Mouse (Mus musculus): Measurements from ENCODE around the gene Unc5c. TPM values are rescaled to one million over a fixed set of nuclear protein-coding genes. Genes with fewer than 3 reads are reported as not detected.

The Unc5c gene
- polyA plus RNA-seq, 1 experiment = 0.22 TPM

GRCm38 (mm10) chr3:141701381-141701909 is 236.4 kb downstream of the Unc5c start:
- TF ChIP-seq POLR2A (IDR thresholded peaks at IDR 0.05; ENCODE audit: control insufficient read depth, low read depth, low read length) (no peak), CTCF (IDR thresholded peaks at IDR 0.05; ENCODE audit: control insufficient read depth, insufficient read depth, insufficient replicate concordance, low read depth, low read length) (no peak)
- Histone ChIP-seq H3K4me1 (ENCODE audit: control insufficient read depth, insufficient read depth, low read length) (no peaks in the 10 kb centered on the region), H3K36me3 (ENCODE audit: control insufficient read depth, insufficient read depth, low read length) (no peaks in the 10 kb centered on the region), H3K4me3 (ENCODE audit: control insufficient read depth, low read depth, low read length) (no peak overlapping the region), H3K27ac (ENCODE audit: control insufficient read depth, insufficient read depth, low read depth, low read length) (no peak overlapping the region), H3K27me3 (ENCODE audit: control insufficient read depth, insufficient read depth, low read length) (no peaks in the 10 kb centered on the region)

DNA sequence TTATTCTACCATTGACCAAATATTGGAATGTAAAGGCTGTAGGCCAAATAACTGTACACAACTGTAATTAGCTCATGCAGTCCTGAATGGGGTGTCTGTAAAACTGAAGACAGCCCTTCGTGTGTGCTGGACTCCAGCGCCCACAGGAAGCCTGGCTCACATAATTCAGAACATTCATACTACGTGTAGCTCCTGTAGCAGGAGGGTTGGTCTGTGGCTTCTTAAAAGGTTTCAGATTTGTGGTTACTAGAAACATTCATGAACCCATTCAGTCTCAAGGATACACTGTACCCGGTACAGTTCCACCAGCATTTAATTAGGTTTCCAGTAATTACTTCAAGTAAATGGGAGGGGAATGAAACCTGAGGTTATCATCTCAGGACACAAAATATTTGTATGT is 246.6 kb downstream of the Unc5c start:
- Histone ChIP-seq H3K4me1 (ENCODE audit: control insufficient read depth, insufficient read depth, low read length) (no peaks in the 10 kb centered on the region), H3K4me3 (ENCODE audit: control insufficient read depth, low read depth, low read length) (no peak overlapping the region), H3K36me3 (ENCODE audit: control insufficient read depth, insufficient read depth, low read length) (no peaks in the 10 kb centered on the region), H3K27me3 (ENCODE audit: control insufficient read depth, insufficient read depth, low read length) (no peaks in the 10 kb centered on the region), H3K27ac (ENCODE audit: control insufficient read depth, insufficient read depth, low read depth, low read length) (no peak overlapping the region)
- TF ChIP-seq POLR2A (IDR thresholded peaks at IDR 0.05; ENCODE audit: control insufficient read depth, low read depth, low read length) (no peak), CTCF (IDR thresholded peaks at IDR 0.05; ENCODE audit: control insufficient read depth, insufficient read depth, insufficient replicate concordance, low read depth, low read length) (no peak)

DNA sequence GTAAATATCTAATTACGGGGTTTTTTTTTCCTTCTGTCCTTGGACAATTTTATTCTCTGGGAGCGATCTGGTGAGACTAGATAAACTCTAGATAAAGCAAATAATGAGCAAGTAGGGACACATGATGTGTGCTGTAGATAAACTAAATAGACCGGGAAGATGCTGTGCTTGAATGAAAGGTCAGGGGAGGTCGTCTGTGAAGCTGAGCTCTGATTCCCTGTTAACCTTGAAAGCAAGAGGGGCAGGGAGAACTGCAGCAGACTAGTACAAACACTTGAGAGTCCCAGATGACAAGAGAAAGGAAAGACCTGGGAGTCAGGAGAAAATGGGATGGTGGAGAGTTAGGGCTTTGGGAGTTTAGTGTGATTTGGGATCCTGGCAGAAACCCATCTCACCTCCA is 251.4 kb downstream of the Unc5c start:
- no peak overlapping the region for H3K27ac ChIP-seq (ENCODE audit: control insufficient read depth, insufficient read depth, low read depth, low read length)

GRCm38 (mm10) chr3:141719050-141719449 is 254.0 kb downstream of the Unc5c start:
- Histone ChIP-seq H3K4me3 (ENCODE audit: control insufficient read depth, low read depth, low read length) (no peak overlapping the region), H3K27ac (ENCODE audit: control insufficient read depth, insufficient read depth, low read depth, low read length) (no peak overlapping the region), H3K36me3 (ENCODE audit: control insufficient read depth, insufficient read depth, low read length) (no peaks in the 10 kb centered on the region), H3K4me1 (ENCODE audit: control insufficient read depth, insufficient read depth, low read length) (no peaks in the 10 kb centered on the region), H3K27me3 (ENCODE audit: control insufficient read depth, insufficient read depth, low read length) (no peaks in the 10 kb centered on the region)
- no peak for TF ChIP-seq POLR2A (IDR thresholded peaks at IDR 0.05; ENCODE audit: control insufficient read depth, low read depth, low read length)
- TF ChIP-seq CTCF (IDR thresholded peaks at IDR 0.05; ENCODE audit: control insufficient read depth, insufficient read depth, insufficient replicate concordance, low read depth, low read length) = no peak

More for the DNA sequence above, 251.4 kb downstream of the Unc5c start:
- no peak for TF ChIP-seq POLR2A (IDR thresholded peaks at IDR 0.05; ENCODE audit: control insufficient read depth, low read depth, low read length)
- TF ChIP-seq CTCF (IDR thresholded peaks at IDR 0.05; ENCODE audit: control insufficient read depth, insufficient read depth, insufficient replicate concordance, low read depth, low read length) = no peak
- H3K36me3 ChIP-seq (ENCODE audit: control insufficient read depth, insufficient read depth, low read length) = no peaks in the 10 kb centered on the region
- no peaks in the 10 kb centered on the region for H3K27me3 ChIP-seq (ENCODE audit: control insufficient read depth, insufficient read depth, low read length)
- no peak overlapping the region for H3K4me3 ChIP-seq (ENCODE audit: control insufficient read depth, low read depth, low read length)
- H3K4me1 ChIP-seq (ENCODE audit: control insufficient read depth, insufficient read depth, low read length) = no peaks in the 10 kb centered on the region

- H3K27ac ChIP-seq (ENCODE audit: control insufficient read depth, insufficient read depth, low read depth, low read length) = no peak overlapping the region
- H3K4me3 ChIP-seq (ENCODE audit: control insufficient read depth, low read depth, low read length) = no peak overlapping the region
- no peaks in the 10 kb centered on the region for H3K4me1 ChIP-seq (ENCODE audit: control insufficient read depth, insufficient read depth, low read length)
- no peaks in the 10 kb centered on the region for H3K27me3 ChIP-seq (ENCODE audit: control insufficient read depth, insufficient read depth, low read length)
- H3K36me3 ChIP-seq (ENCODE audit: control insufficient read depth, insufficient read depth, low read length) = no peaks in the 10 kb centered on the region
- no peak for TF ChIP-seq POLR2A (IDR thresholded peaks at IDR 0.05; ENCODE audit: control insufficient read depth, low read depth, low read length)
- no peak for TF ChIP-seq CTCF (IDR thresholded peaks at IDR 0.05; ENCODE audit: control insufficient read depth, insufficient read depth, insufficient replicate concordance, low read depth, low read length)
Observed at GRCm38 (mm10) chr3:141724499-141724898, 259.5 kb downstream of the Unc5c start.

- TF ChIP-seq CTCF (IDR thresholded peaks at IDR 0.05; ENCODE audit: control insufficient read depth, insufficient read depth, insufficient replicate concordance, low read depth, low read length) = no peak
- no peak for TF ChIP-seq POLR2A (IDR thresholded peaks at IDR 0.05; ENCODE audit: control insufficient read depth, low read depth, low read length)
- no peaks in the 10 kb centered on the region for H3K4me1 ChIP-seq (ENCODE audit: control insufficient read depth, insufficient read depth, low read length)
- no peaks in the 10 kb centered on the region for H3K36me3 ChIP-seq (ENCODE audit: control insufficient read depth, insufficient read depth, low read length)
- no peaks in the 10 kb centered on the region for H3K27me3 ChIP-seq (ENCODE audit: control insufficient read depth, insufficient read depth, low read length)
- H3K27ac ChIP-seq (ENCODE audit: control insufficient read depth, insufficient read depth, low read depth, low read length) = no peak overlapping the region
- H3K4me3 ChIP-seq (ENCODE audit: control insufficient read depth, low read depth, low read length) = no peak overlapping the region
Observed at GRCm38 (mm10) chr3:141725432-141725831, 260.4 kb downstream of the Unc5c start.

GRCm38 (mm10) chr3:141733844-141734243 is 268.8 kb downstream of the Unc5c start:
- Histone ChIP-seq H3K27me3 (ENCODE audit: control insufficient read depth, insufficient read depth, low read length) (no peaks in the 10 kb centered on the region), H3K27ac (ENCODE audit: control insufficient read depth, insufficient read depth, low read depth, low read length) (no peak overlapping the region), H3K4me3 (ENCODE audit: control insufficient read depth, low read depth, low read length) (peak overlapping the region; percentile 4), H3K4me1 (ENCODE audit: control insufficient read depth, insufficient read depth, low read length) (no peaks in the 10 kb centered on the region), H3K36me3 (ENCODE audit: control insufficient read depth, insufficient read depth, low read length) (no peaks in the 10 kb centered on the region)
- TF ChIP-seq POLR2A (IDR thresholded peaks at IDR 0.05; ENCODE audit: control insufficient read depth, low read depth, low read length) (no peak), CTCF (IDR thresholded peaks at IDR 0.05; ENCODE audit: control insufficient read depth, insufficient read depth, insufficient replicate concordance, low read depth, low read length) (no peak)

DNA sequence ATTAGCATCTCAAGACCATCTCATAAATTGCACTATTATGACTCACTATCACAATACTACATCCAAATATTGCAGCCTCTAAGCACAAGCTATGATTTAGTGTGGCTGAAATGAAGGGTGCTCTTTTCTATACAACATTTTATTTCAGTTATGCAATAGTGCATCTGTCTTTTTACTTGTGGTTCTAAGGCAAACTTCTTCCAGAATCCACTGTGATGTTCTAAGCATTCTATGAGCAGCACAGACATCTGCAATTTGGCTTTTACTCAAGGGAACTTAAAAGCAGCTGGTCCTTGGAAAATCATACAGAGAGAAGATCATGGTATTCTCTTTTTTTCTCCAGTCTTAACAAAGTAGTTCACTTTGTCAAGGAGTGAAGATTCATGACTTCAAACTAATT is 270.3 kb downstream of the Unc5c start:
- no peak overlapping the region for H3K4me3 ChIP-seq (ENCODE audit: control insufficient read depth, low read depth, low read length)
- TF ChIP-seq POLR2A (IDR thresholded peaks at IDR 0.05; ENCODE audit: control insufficient read depth, low read depth, low read length) (no peak), CTCF (IDR thresholded peaks at IDR 0.05; ENCODE audit: control insufficient read depth, insufficient read depth, insufficient replicate concordance, low read depth, low read length) (no peak)

More for the DNA sequence above, 270.3 kb downstream of the Unc5c start:
- Histone ChIP-seq H3K36me3 (ENCODE audit: control insufficient read depth, insufficient read depth, low read length) (no peaks in the 10 kb centered on the region), H3K27ac (ENCODE audit: control insufficient read depth, insufficient read depth, low read depth, low read length) (no peak overlapping the region), H3K27me3 (ENCODE audit: control insufficient read depth, insufficient read depth, low read length) (no peaks in the 10 kb centered on the region), H3K4me1 (ENCODE audit: control insufficient read depth, insufficient read depth, low read length) (no peaks in the 10 kb centered on the region)

Data from testis, adult 2 months (tissue).